Mouse (Mus musculus) MN1 (cell line): ENCODE data around the gene Lrrc49.

ENCODE experiments used
- DNase-seq: peaks from one replicate; pipeline ENCODE4 v3.0.0-alpha.2; 2016; ENCODE audit warnings: low spot score

Gene Lrrc49

GRCm38 (mm10) chr9:60687891-60688324 is at the start of gene Lrrc49:
Gene Lrrc49 (minus strand): TSS chr9:60688158.
- DNase-seq = peak; percentile 93

- DNase-seq = no peak
Observed at GRCm38 (mm10) chr9:60734321-60734720, 46.4 kb upstream of the Lrrc49 start.

GRCm38 (mm10) chr9:60724968-60725367 is 37.0 kb upstream of the Lrrc49 start:
- no peak for DNase-seq

GRCm38 (mm10) chr9:60719687-60720086 is 31.7 kb upstream of the Lrrc49 start:
- DNase-seq = no peak

- DNase-seq = peak; percentile 30
Observed at GRCm38 (mm10) chr9:60718284-60718683, 30.3 kb upstream of the Lrrc49 start.

- DNase-seq = peak; percentile 15
Observed at GRCm38 (mm10) chr9:60715828-60716227, 27.9 kb upstream of the Lrrc49 start.

GRCm38 (mm10) chr9:60715271-60715670 is 27.3 kb upstream of the Lrrc49 start:
- no peak for DNase-seq

GRCm38 (mm10) chr9:60714191-60714590 is 26.2 kb upstream of the Lrrc49 start:
- DNase-seq = no peak

GRCm38 (mm10) chr9:60713616-60714015 is 25.7 kb upstream of the Lrrc49 start:
- no peak for DNase-seq

- peak; percentile 64 for DNase-seq
Observed at GRCm38 (mm10) chr9:60712771-60713541, 25.0 kb upstream of the Lrrc49 start, which contains the start of gene Larp6. Gene Larp6 (plus strand): TSS chr9:60712989.

GRCm38 (mm10) chr9:60712011-60712410 is 24.1 kb upstream of the Lrrc49 start:
- peak; percentile 25 for DNase-seq

GRCm38 (mm10) chr9:60709721-60710120 is 21.8 kb upstream of the Lrrc49 start:
- no peak for DNase-seq

- DNase-seq = no peak
Observed at GRCm38 (mm10) chr9:60708606-60709005, 20.6 kb upstream of the Lrrc49 start.

GRCm38 (mm10) chr9:60707594-60707993 is 19.6 kb upstream of the Lrrc49 start:
- no peak for DNase-seq

GRCm38 (mm10) chr9:60699581-60700231 is 11.7 kb upstream of the Lrrc49 start:
- no peak for DNase-seq

- DNase-seq = no peak
Observed at GRCm38 (mm10) chr9:60696271-60696985, 8.5 kb upstream of the Lrrc49 start.

- DNase-seq = no peak
Observed at GRCm38 (mm10) chr9:60693986-60694385, 6.0 kb upstream of the Lrrc49 start.

- peak; percentile 82 for DNase-seq
Observed at GRCm38 (mm10) chr9:60692624-60693023, 4.7 kb upstream of the Lrrc49 start.

- DNase-seq = peak; percentile 63
Observed at GRCm38 (mm10) chr9:60687415-60687814, 543 bp downstream of the Lrrc49 start.

- DNase-seq = no peak
Observed at GRCm38 (mm10) chr9:60682753-60683152, 5.2 kb downstream of the Lrrc49 start.

- DNase-seq = no peak
Observed at GRCm38 (mm10) chr9:60681005-60681404, 7.0 kb downstream of the Lrrc49 start.

- DNase-seq = no peak
Observed at GRCm38 (mm10) chr9:60678913-60679312, 9.0 kb downstream of the Lrrc49 start.

- DNase-seq = no peak
Observed at GRCm38 (mm10) chr9:60676429-60676828, 11.5 kb downstream of the Lrrc49 start.
